Mouse (Mus musculus): Measurements from ENCODE around the gene Iqsec1.
A peak's percentile ranks its signal among the peaks of the same experiment; 100 is the strongest.

Gene Iqsec1

GRCm38 (mm10) chr6:90813526-90813925, 175.0 kb downstream of the Iqsec1 start:
- DNase-seq (ENCODE audit: low spot score), result no peak

GRCm38 (mm10) chr6:90812584-90812983, 175.9 kb downstream of the Iqsec1 start:
- no peak for DNase-seq (ENCODE audit: low spot score)

- no peak for DNase-seq (ENCODE audit: low spot score)
Observed at GRCm38 (mm10) chr6:90812072-90812471, 176.4 kb downstream of the Iqsec1 start.

GRCm38 (mm10) chr6:90810576-90810975, 177.9 kb downstream of the Iqsec1 start:
- no peak for DNase-seq (ENCODE audit: low spot score)

- DNase-seq (ENCODE audit: low spot score), result no peak
Observed at GRCm38 (mm10) chr6:90809960-90810362, 178.5 kb downstream of the Iqsec1 start.

- DNase-seq (ENCODE audit: low spot score), result no peak
Observed at GRCm38 (mm10) chr6:90809077-90809840, 179.2 kb downstream of the Iqsec1 start.

GRCm38 (mm10) chr6:90808544-90808943, 179.9 kb downstream of the Iqsec1 start:
- no peak for DNase-seq (ENCODE audit: low spot score)

- DNase-seq (ENCODE audit: low spot score), result no peak
Observed at GRCm38 (mm10) chr6:90808134-90808533, 180.4 kb downstream of the Iqsec1 start.

- no peak for DNase-seq (ENCODE audit: low spot score)
Observed at GRCm38 (mm10) chr6:90807581-90807980, 180.9 kb downstream of the Iqsec1 start.

- no peak for DNase-seq (ENCODE audit: low spot score)
Observed at GRCm38 (mm10) chr6:90806743-90807142, 181.7 kb downstream of the Iqsec1 start.

- DNase-seq (ENCODE audit: low spot score), result peak; percentile 51
Observed at GRCm38 (mm10) chr6:90805101-90805500, 183.4 kb downstream of the Iqsec1 start.

GRCm38 (mm10) chr6:90804646-90805045, 183.8 kb downstream of the Iqsec1 start:
- no peak for DNase-seq (ENCODE audit: low spot score)

GRCm38 (mm10) chr6:90802604-90803003, 185.9 kb downstream of the Iqsec1 start:
- DNase-seq (ENCODE audit: low spot score), result no peak

GRCm38 (mm10) chr6:90802058-90802457, 186.4 kb downstream of the Iqsec1 start:
- no peak for DNase-seq (ENCODE audit: low spot score)

GRCm38 (mm10) chr6:90800825-90801224, 187.7 kb downstream of the Iqsec1 start:
- no peak for DNase-seq (ENCODE audit: low spot score)

- DNase-seq (ENCODE audit: low spot score), result no peak
Observed at GRCm38 (mm10) chr6:90799116-90799515, 189.4 kb downstream of the Iqsec1 start.

- no peak for DNase-seq (ENCODE audit: low spot score)
Observed at GRCm38 (mm10) chr6:90798201-90798600, 190.3 kb downstream of the Iqsec1 start.

- DNase-seq (ENCODE audit: low spot score), result no peak
Observed at GRCm38 (mm10) chr6:90796902-90797596, 191.4 kb downstream of the Iqsec1 start.

- no peak for DNase-seq (ENCODE audit: low spot score)
Observed at GRCm38 (mm10) chr6:90790901-90791300, 197.6 kb downstream of the Iqsec1 start.

GRCm38 (mm10) chr6:90789520-90789919, 199.0 kb downstream of the Iqsec1 start:
- DNase-seq (ENCODE audit: low spot score), result no peak

GRCm38 (mm10) chr6:90787587-90787986, 200.9 kb downstream of the Iqsec1 start:
- DNase-seq (ENCODE audit: low spot score), result no peak

GRCm38 (mm10) chr6:90787036-90787435, 201.4 kb downstream of the Iqsec1 start:
- no peak for DNase-seq (ENCODE audit: low spot score)

GRCm38 (mm10) chr6:90786589-90786988, 201.9 kb downstream of the Iqsec1 start:
- no peak for DNase-seq (ENCODE audit: low spot score)
